15 mouse cellular contexts compared by ENCODE assay signal in genomic region chr16:10337422-10338197, GRCm38 (mm10). TPM values are rescaled to one million over a fixed set of nuclear protein-coding genes. Genes with fewer than 3 reads are reported as not detected.
A peak's percentile ranks its signal among the peaks of the same experiment; 100 is the strongest.
DNase-seq lines count a peak whose midpoint lies in the region; ATAC-seq and TF ChIP-seq lines count a peak whose summit lies in the region.
"Had no signal": no experiment of that assay in that cellular context is flagged by ENCODE, and none has a peak within 500 bp of the region (broad histone marks: within the 10 kb centered on the region; RNA-seq: fewer than 3 reads in every experiment).

No protein-coding gene starts in this region.

- no peak overlapping the region for H3K9ac ChIP-seq in embryonic facial prominence, embryonic 14.5 days (ENCODE audit: low read depth, low read length)
- H3K9ac ChIP-seq: hindbrain, embryonic 13.5 days had no signal

- peak overlapping the region; percentile 94 for H3K27ac ChIP-seq in layer of hippocampus, adult 2 months
- no peak overlapping the region for H3K27ac ChIP-seq in embryonic facial prominence, embryonic 14.5 days (replicated peaks; ENCODE audit: low read depth, low read length)
- H3K27ac ChIP-seq: hindbrain, embryonic 13.5 days had no signal

- TF ChIP-seq CTCF in layer of hippocampus, adult 2 months (conservative IDR thresholded peaks at IDR 0.05), result no peak

- no peaks in the 10 kb centered on the region for H3K36me3 ChIP-seq in embryonic facial prominence, embryonic 14.5 days (ENCODE audit: control insufficient read depth, insufficient read depth, low read length)
- H3K36me3 ChIP-seq: hindbrain, embryonic 13.5 days had no signal

- ATAC-seq in embryonic facial prominence, embryonic 14.5 days (ENCODE audit: low read depth), result 0 out of 2 replicates have a peak, but pooled peaks have one; percentile 35
- ATAC-seq: Patski had no signal

- 70% methylated on average over 13 of the region's 13 CpGs for WGBS in embryonic facial prominence, embryonic 14.5 days

- intact Hi-C loops in heart, postnatal 10 days (cut with DNase I), result loop anchor here (2.0 kb wide), 1 partner anchor 23 kb away; no protein-coding TSS in a partner anchor

- peak; percentile 15 to 24 for DNase-seq in layer of hippocampus, adult 2 months (ENCODE audit: low spot score in 2 of 2)
- DNase-seq in layer of hippocampus, postnatal 36 days, result no peak
- no peak for DNase-seq in embryonic facial prominence, embryonic 14.5 days (ENCODE audit: low spot score)
- peak; percentile 57 to 71 for DNase-seq in heart, postnatal 10 days
- DNase-seq in lung, postnatal 25 days (ENCODE audit: low spot score), result peak; percentile 74
- DNase-seq in urinary bladder, adult 18-20 months (ENCODE audit: low spot score in 2 of 2), result no peak
- no peak for DNase-seq in cerebellum, adult 8-10 months
- DNase-seq in adrenal gland, postnatal 4 days (ENCODE audit: low spot score in 2 of 2), result no peak
- DNase-seq: adrenal gland, postnatal 10 days; kidney, postnatal 10 days; midbrain, embryonic 14.5 days; right cerebral cortex, postnatal 25 days had no signal

- H3K4me3 ChIP-seq in layer of hippocampus, adult 2 months, result no peak overlapping the region
- H3K4me3 ChIP-seq in embryonic facial prominence, embryonic 14.5 days (ENCODE audit: low read depth, low read length), result no peak overlapping the region
- H3K4me3 ChIP-seq: hindbrain, embryonic 13.5 days had no signal

- no peak overlapping the region for H3K4me2 ChIP-seq in embryonic facial prominence, embryonic 14.5 days (ENCODE audit: low read depth, low read length)
- H3K4me2 ChIP-seq: hindbrain, embryonic 13.5 days had no signal

- H3K27me3 ChIP-seq in embryonic facial prominence, embryonic 14.5 days (replicated peaks; ENCODE audit: control insufficient read depth, insufficient read depth, low read length), result no peaks in the 10 kb centered on the region
- H3K27me3 ChIP-seq: hindbrain, embryonic 13.5 days; Patski had no signal

- H3K9me3 ChIP-seq in embryonic facial prominence, embryonic 14.5 days (ENCODE audit: control insufficient read depth, low read length), result no peaks in the 10 kb centered on the region
- H3K9me3 ChIP-seq: hindbrain, embryonic 13.5 days had no signal

- H3K4me1 ChIP-seq in embryonic facial prominence, embryonic 14.5 days (ENCODE audit: control insufficient read depth, insufficient read depth, low read length), result no peaks in the 10 kb centered on the region
- H3K4me1 ChIP-seq: hindbrain, embryonic 13.5 days had no signal

RNA-seq across cellular contexts. Expression of gene Emp2, which starts 23.8 kb away (rescaled TPM):
- 10 to 100 TPM; 14.4 to 16.4 TPM for total RNA-seq in layer of hippocampus, adult 2 months (2021)
- 10 to 100 TPM; 16.5 to 17.8 TPM for total RNA-seq in layer of hippocampus, postnatal 36 days (2021)
- 35.4 and 38.6 TPM in 2 replicates for polyA plus RNA-seq in embryonic facial prominence, embryonic 14.5 days (2014; fragmentation: Nextera tagmentation; extraction: Ambion mirVana)
- total RNA-seq in heart, postnatal 10 days (2021), result 10 to 100 TPM; 42.5 to 46.4 TPM
- total RNA-seq in adrenal gland, postnatal 4 days (2021), result 10 to 100 TPM in 1 of 2 experiments, 1 to 10 TPM in 1; 9.7 to 12.5 TPM

RNA-seq across cellular contexts. Expression of gene Tekt5, which starts 57.7 kb away (rescaled TPM):
- 1 to 10 TPM; 6.1 to 7.4 TPM for total RNA-seq in layer of hippocampus, adult 2 months (2021)
- 1 to 10 TPM; 5.2 to 5.5 TPM for total RNA-seq in layer of hippocampus, postnatal 36 days (2021)
- 2.3 and 3.9 TPM in 2 replicates for polyA plus RNA-seq in embryonic facial prominence, embryonic 14.5 days (2014; fragmentation: Nextera tagmentation; extraction: Ambion mirVana)
- total RNA-seq in heart, postnatal 10 days (2021), result under 1 TPM in 1 of 2 experiments, not detected in 1; 0.22 TPM
- under 1 TPM in 1 of 2 experiments, not detected in 1; 0.28 TPM for total RNA-seq in adrenal gland, postnatal 4 days (2021)
- total RNA-seq: gastrocnemius, adult 18-20 months had no signal
- polyA plus RNA-seq: Patski had no signal

Comparison
In these comparisons a context has a peak if more than half of its experiments do, and no peak if none do; other contexts are left out.
1. DNase-seq: peak in layer of hippocampus, adult 2 months (2 of 2), heart, postnatal 10 days (2 of 2) and lung, postnatal 25 days (single experiment); none in layer of hippocampus, postnatal 36 days (0 of 2), embryonic facial prominence, embryonic 14.5 days (single experiment), urinary bladder, adult 18-20 months (0 of 2), cerebellum, adult 8-10 months (single experiment) and adrenal gland, postnatal 4 days (0 of 2).
2. RNA of gene Tekt5, which starts 57.7 kb away (total RNA-seq): 6.1 to 7.4 TPM in layer of hippocampus, adult 2 months and 5.2 to 5.5 TPM in layer of hippocampus, postnatal 36 days; 0.28 TPM in adrenal gland, postnatal 4 days and 0.22 TPM in heart, postnatal 10 days; every median in the first group is over 4 times any median in the second.